Mouse (Mus musculus) megakaryocyte, embryonic 14.5 days (primary cell): ENCODE data around the gene Lamc1. TPM values are rescaled to one million over a fixed set of nuclear protein-coding genes. Genes with fewer than 3 reads are reported as not detected.

Source experiments
- H3K27me3 ChIP-seq: replicated peaks from 2 replicates; pipeline ENCODE3; 2012; ENCODE audit warnings: inconsistent platforms
- H3K36me3 ChIP-seq: replicated peaks from 2 replicates; pipeline ENCODE3; 2012; ENCODE audit warnings: low read length, inconsistent platforms, mixed read lengths
- H3K4me1 ChIP-seq: 2 replicates; pipeline ENCODE4 v1.6.1; 2012; ENCODE audit warnings: inconsistent platforms
- H3K4me3 ChIP-seq: replicated peaks from 2 replicates; pipeline ENCODE3; 2012; ENCODE audit warnings: moderate library complexity, mild to moderate bottlenecking, inconsistent platforms
- H3K9me3 ChIP-seq: 2 replicates; pipeline ENCODE4 v1.6.1; 2012; ENCODE audit warnings: inconsistent platforms
- FLI1 ChIP-seq: IDR thresholded peaks from 2 replicates; pipeline ENCODE4 v1.6.1; 2012; ENCODE audit warnings: low read length, inconsistent platforms, mixed read lengths
- GATA1 ChIP-seq: IDR thresholded peaks from 3 replicates; pipeline ENCODE4 v1.6.1; 2012; ENCODE audit warnings: mixed read lengths, low read length, inconsistent platforms, borderline replicate concordance
- polyA plus RNA-seq: library from polyadenylated mRNA; stranded (reverse); fragments of >175 nt; gene quantifications from 2 replicates; pipeline ENCODE4 v1.2.3, GENCODE M21; 2012; ENCODE audit warnings: low replicate concordance; ENCODE audit not compliant: insufficient read depth

Lamc1 gene
- polyA plus RNA-seq, 1 experiment = 4.1 TPM

GRCm38 (mm10) chr1:153318287-153318686, 14.3 kb downstream of the Lamc1 start:
- Histone ChIP-seq H3K4me3 (no peak overlapping the region), H3K27me3 (no peaks in the 10 kb centered on the region), H3K4me1 (peaks cover 13% of the 10 kb centered on the region), H3K36me3 (peaks cover 4% of the 10 kb centered on the region), H3K9me3 (0 out of 2 replicates have a peak, but pooled peaks cover 2% of the 10 kb centered on the region)
- TF ChIP-seq FLI1 (no peak), GATA1 (no peak)

- TF ChIP-seq GATA1 (no peak), FLI1 (no peak)
- Histone ChIP-seq H3K4me3 (no peak overlapping the region), H3K36me3 (peaks cover 4% of the 10 kb centered on the region), H3K9me3 (0 out of 2 replicates have a peak, but pooled peaks cover 2% of the 10 kb centered on the region), H3K4me1 (peaks cover 13% of the 10 kb centered on the region), H3K27me3 (no peaks in the 10 kb centered on the region)
Observed at GRCm38 (mm10) chr1:153317486-153318260, 14.9 kb downstream of the Lamc1 start.

GRCm38 (mm10) chr1:153316956-153317355, 15.6 kb downstream of the Lamc1 start:
- no peak for TF ChIP-seq GATA1
- no peak for TF ChIP-seq FLI1
- no peaks in the 10 kb centered on the region for H3K27me3 ChIP-seq
- H3K4me3 ChIP-seq = no peak overlapping the region
- peaks cover 4% of the 10 kb centered on the region for H3K36me3 ChIP-seq
- H3K4me1 ChIP-seq = peaks cover 13% of the 10 kb centered on the region
- H3K9me3 ChIP-seq = 0 out of 2 replicates have a peak, but pooled peaks cover 2% of the 10 kb centered on the region

GRCm38 (mm10) chr1:153316286-153316685, 16.3 kb downstream of the Lamc1 start:
- H3K4me3 ChIP-seq = no peak overlapping the region
- TF ChIP-seq FLI1 = no peak
- no peak for TF ChIP-seq GATA1
- H3K9me3 ChIP-seq = 0 out of 2 replicates have a peak, but pooled peaks cover 2% of the 10 kb centered on the region
- no peaks in the 10 kb centered on the region for H3K27me3 ChIP-seq
- peaks cover 11% of the 10 kb centered on the region for H3K4me1 ChIP-seq
- peaks cover 4% of the 10 kb centered on the region for H3K36me3 ChIP-seq

GRCm38 (mm10) chr1:153315121-153315520, 17.5 kb downstream of the Lamc1 start:
- H3K36me3 ChIP-seq = peaks cover 4% of the 10 kb centered on the region
- no peak overlapping the region for H3K4me3 ChIP-seq
- 0 out of 2 replicates have a peak, but pooled peaks cover 2% of the 10 kb centered on the region for H3K9me3 ChIP-seq
- H3K27me3 ChIP-seq = no peaks in the 10 kb centered on the region
- TF ChIP-seq GATA1 (no peak), FLI1 (no peak)
- peaks cover 10% of the 10 kb centered on the region for H3K4me1 ChIP-seq

- H3K4me3 ChIP-seq = no peak overlapping the region
- no peak for TF ChIP-seq GATA1
- H3K36me3 ChIP-seq = peaks cover 4% of the 10 kb centered on the region
- H3K27me3 ChIP-seq = no peaks in the 10 kb centered on the region
- H3K4me1 ChIP-seq = peaks cover 10% of the 10 kb centered on the region
- 0 out of 2 replicates have a peak, but pooled peaks cover 2% of the 10 kb centered on the region for H3K9me3 ChIP-seq
Observed at GRCm38 (mm10) chr1:153312992-153313391, 19.6 kb downstream of the Lamc1 start.

- Histone ChIP-seq H3K4me1 (peaks cover 6% of the 10 kb centered on the region; the same call in 1 of the 2 replicates), H3K9me3 (0 out of 2 replicates have a peak, but pooled peaks cover 2% of the 10 kb centered on the region), H3K4me3 (no peak overlapping the region), H3K27me3 (no peaks in the 10 kb centered on the region), H3K36me3 (peaks cover 4% of the 10 kb centered on the region)
- TF ChIP-seq FLI1 = no peak
- no peak for TF ChIP-seq GATA1
Observed at GRCm38 (mm10) chr1:153310190-153310589, 22.4 kb downstream of the Lamc1 start.

- Histone ChIP-seq H3K36me3 (peaks cover 3% of the 10 kb centered on the region), H3K4me3 (no peak overlapping the region), H3K4me1 (peaks cover 6% of the 10 kb centered on the region; the same call in 1 of the 2 replicates), H3K27me3 (no peaks in the 10 kb centered on the region), H3K9me3 (0 out of 2 replicates have a peak, but pooled peaks cover 2% of the 10 kb centered on the region)
- TF ChIP-seq GATA1 (no peak), FLI1 (no peak)
Observed at GRCm38 (mm10) chr1:153309310-153309709, 23.3 kb downstream of the Lamc1 start.

GRCm38 (mm10) chr1:153308915-153309296, 23.7 kb downstream of the Lamc1 start:
- H3K27me3 ChIP-seq = no peaks in the 10 kb centered on the region
- no peak for TF ChIP-seq GATA1
- no peak for TF ChIP-seq FLI1
- peaks cover 9% of the 10 kb centered on the region; the same call in 1 of the 2 replicates for H3K4me1 ChIP-seq

GRCm38 (mm10) chr1:153308179-153308914, 24.2 kb downstream of the Lamc1 start:
- Histone ChIP-seq H3K4me1 (peaks cover 9% of the 10 kb centered on the region; the same call in 1 of the 2 replicates), H3K9me3 (no peaks in the 10 kb centered on the region), H3K36me3 (no peaks in the 10 kb centered on the region), H3K4me3 (no peak overlapping the region), H3K27me3 (no peaks in the 10 kb centered on the region)
- TF ChIP-seq FLI1 (no peak), GATA1 (no peak)

More at GRCm38 (mm10) chr1:153308915-153309296, 23.7 kb downstream of the Lamc1 start:
- no peaks in the 10 kb centered on the region for H3K36me3 ChIP-seq
- no peaks in the 10 kb centered on the region for H3K9me3 ChIP-seq
- H3K4me3 ChIP-seq = no peak overlapping the region
